Mouse (Mus musculus) ovary, postnatal 36 days (tissue): ENCODE data around the gene Doc2g.
"Not testable (repeated sequence)": the region's sequence is repeated elsewhere in the genome, so short reads cannot be mapped to it uniquely, and the experiment has no call there.

ENCODE experiments used
- DNase-seq: peaks from one replicate; pipeline ENCODE4 v3.0.0; 2022; ENCODE audit warnings: low spot score, mixed read lengths

Gene Doc2g

GRCm38 (mm10) chr19:4003112-4003511, at the start of gene Doc2g:
Doc2g (plus strand) TSS chr19:4003313.
- DNase-seq = no peak

- DNase-seq = no peak
Observed at GRCm38 (mm10) chr19:3955033-3955432, 48.1 kb upstream of the Doc2g start.

GRCm38 (mm10) chr19:3955804-3956203, 47.3 kb upstream of the Doc2g start:
- no peak for DNase-seq

- not testable (repeated sequence) for DNase-seq
Observed at GRCm38 (mm10) chr19:3957296-3958036, 45.6 kb upstream of the Doc2g start.

- DNase-seq = no peak
Observed at GRCm38 (mm10) chr19:3958470-3958869, 44.6 kb upstream of the Doc2g start, which contains the start of gene Aldh3b3. Aldh3b3 (plus strand) TSS chr19:3958645.

GRCm38 (mm10) chr19:3959030-3959429, 44.1 kb upstream of the Doc2g start:
- no peak for DNase-seq

- no peak for DNase-seq
Observed at GRCm38 (mm10) chr19:3960211-3960610, 42.9 kb upstream of the Doc2g start.

- DNase-seq = not testable (repeated sequence)
Observed at GRCm38 (mm10) chr19:3961805-3962204, 41.3 kb upstream of the Doc2g start.

- no peak for DNase-seq
Observed at GRCm38 (mm10) chr19:3962469-3962868, 40.6 kb upstream of the Doc2g start.

GRCm38 (mm10) chr19:3964030-3964429, 39.1 kb upstream of the Doc2g start:
- DNase-seq = no peak

- no peak for DNase-seq
Observed at GRCm38 (mm10) chr19:3966330-3967075, 36.6 kb upstream of the Doc2g start.

GRCm38 (mm10) chr19:3967258-3967657, 35.9 kb upstream of the Doc2g start:
- no peak for DNase-seq

- no peak for DNase-seq
Observed at GRCm38 (mm10) chr19:3972229-3972628, 30.9 kb upstream of the Doc2g start, which contains the start of gene Aldh3b2. Aldh3b2 (plus strand) TSS chr19:3972328.

- DNase-seq = not testable (repeated sequence)
Observed at GRCm38 (mm10) chr19:3974608-3975007, 28.5 kb upstream of the Doc2g start.

GRCm38 (mm10) chr19:3975866-3976265, 27.2 kb upstream of the Doc2g start:
- DNase-seq = no peak

GRCm38 (mm10) chr19:3980309-3980708, 22.8 kb upstream of the Doc2g start:
- peak; percentile 53 for DNase-seq

GRCm38 (mm10) chr19:3980917-3981316, 22.2 kb upstream of the Doc2g start:
- no peak for DNase-seq

GRCm38 (mm10) chr19:3983527-3984200, 19.4 kb upstream of the Doc2g start:
- DNase-seq = no peak

GRCm38 (mm10) chr19:3985261-3985681, 17.8 kb upstream of the Doc2g start:
- peak; percentile 29 for DNase-seq

GRCm38 (mm10) chr19:3986334-3986733, 16.8 kb upstream of the Doc2g start, which contains the start of gene Acy3:
Acy3 (plus strand) TSS chr19:3986570.
- DNase-seq = peak; percentile 84

GRCm38 (mm10) chr19:3988066-3988465, 15.0 kb upstream of the Doc2g start:
- no peak for DNase-seq

GRCm38 (mm10) chr19:3988750-3989149, 14.4 kb upstream of the Doc2g start:
- DNase-seq = no peak
